Mouse (Mus musculus) myocyte (in vitro differentiated cells): Measurements from ENCODE around the gene Grm5. TPM values are rescaled to one million over a fixed set of nuclear protein-coding genes. Genes with fewer than 3 reads are reported as not detected.

ENCODE experiments used
- H3K27me3 ChIP-seq: one replicate; pipeline ENCODE4 v1.6.1; 2011; ENCODE audit not compliant: control insufficient read depth, insufficient read depth, insufficient read length
- H3K36me3 ChIP-seq: one replicate; pipeline ENCODE4 v1.6.1; 2011; ENCODE audit not compliant: control insufficient read depth, insufficient read depth
- H3K4me2 ChIP-seq: one replicate; pipeline ENCODE4 v1.6.1; 2011; ENCODE audit warnings: low read depth, control low read depth
- H3K4me3 ChIP-seq: one replicate; pipeline ENCODE4 v1.5.1; 2011; ENCODE audit warnings: mild to moderate bottlenecking, control low read depth, moderate library complexity
- H3K79me2 ChIP-seq: one replicate; pipeline ENCODE4 v1.6.1; 2011; ENCODE audit not compliant: control insufficient read depth, insufficient read depth
- H3ac ChIP-seq: one replicate; pipeline ENCODE4 v1.6.1; 2011; ENCODE audit not compliant: control insufficient read depth, insufficient read length
- CEBPB ChIP-seq: IDR thresholded peaks from 2 replicates; pipeline ENCODE4 v1.6.1; 2011; ENCODE audit warnings: mild to moderate bottlenecking, moderate library complexity; ENCODE audit not compliant: poor library complexity, insufficient read depth, severe bottlenecking
- E2F4 ChIP-seq: IDR thresholded peaks from one replicate; pipeline ENCODE4 v1.6.1; 2011; ENCODE audit warnings: mild to moderate bottlenecking, control low read depth, moderate library complexity; ENCODE audit not compliant: insufficient read depth
- MAX ChIP-seq: IDR thresholded peaks from one replicate; pipeline ENCODE4 v1.6.1; 2011; ENCODE audit warnings: low read depth, mild to moderate bottlenecking, control low read depth
- MYOD1 ChIP-seq, 3 experiments: IDR thresholded peaks; one replicate each; pipeline ENCODE4 v1.6.1; 2011; ENCODE audit warnings: control low read depth in 2 of 3, low read depth in 2 of 3, mild to moderate bottlenecking in 2 of 3, moderate library complexity in 1 of 3; ENCODE audit not compliant: insufficient read length in 2 of 3, control insufficient read depth in 1 of 3
- MYOG ChIP-seq, 3 experiments: IDR thresholded peaks; one replicate each; pipeline ENCODE4 v1.6.1; 2011; ENCODE audit warnings: control low read depth in 2 of 3, low read depth in 2 of 3, mild to moderate bottlenecking in 2 of 3; ENCODE audit not compliant: insufficient read length in 2 of 3, control insufficient read depth in 1 of 3, insufficient read depth in 1 of 3
- POLR2A ChIP-seq: IDR thresholded peaks from one replicate; pipeline ENCODE4 v1.6.1; 2011; ENCODE audit warnings: low read depth, mild to moderate bottlenecking, control low read depth, moderate library complexity; ENCODE audit not compliant: insufficient read length
- POLR2AphosphoS2 ChIP-seq: IDR thresholded peaks from one replicate; pipeline ENCODE4 v1.6.1; 2011; ENCODE audit warnings: low read depth, control low read depth; ENCODE audit not compliant: insufficient read length
- REST ChIP-seq: IDR thresholded peaks from one replicate; pipeline ENCODE4 v1.6.1; 2011; ENCODE audit warnings: mild to moderate bottlenecking, control low read depth, moderate library complexity; ENCODE audit not compliant: insufficient read depth, insufficient read length
- SRF ChIP-seq: IDR thresholded peaks from one replicate; pipeline ENCODE4 v1.6.1; 2011; ENCODE audit warnings: low read depth; ENCODE audit not compliant: control insufficient read depth, insufficient read length
- TCF12 ChIP-seq: IDR thresholded peaks from one replicate; pipeline ENCODE4 v1.6.1; 2011; ENCODE audit warnings: mild to moderate bottlenecking, control low read depth; ENCODE audit not compliant: poor library complexity, insufficient read depth, severe bottlenecking
- TCF3 ChIP-seq: IDR thresholded peaks from one replicate; pipeline ENCODE4 v1.6.1; 2011; ENCODE audit warnings: low read depth, control low read depth; ENCODE audit not compliant: insufficient read length
- USF1 ChIP-seq: IDR thresholded peaks from one replicate; pipeline ENCODE4 v1.6.1; 2011; ENCODE audit warnings: low read depth, mild to moderate bottlenecking, control low read depth, moderate library complexity
- polyA plus RNA-seq: library from polyadenylated mRNA; unstranded; fragments of >200 nt; fragmentation: generic; extraction: Trizol; gene quantifications from one replicate; pipeline ENCODE4 v1.2.1, GENCODE M21; 2012; ENCODE audit warnings: missing spikeins

The Grm5 gene
- polyA plus RNA-seq, 1 experiment, result not detected

GRCm38 (mm10) chr7:87925956-87926355 lies 342.0 kb downstream of the Grm5 start:
- H3ac ChIP-seq, result no peak overlapping the region
- H3K4me2 ChIP-seq, result no peak overlapping the region
- H3K4me3 ChIP-seq, result no peak overlapping the region
- no peak for TF ChIP-seq REST
- no peak for TF ChIP-seq SRF
- no peak for TF ChIP-seq POLR2AphosphoS2
- no peak for TF ChIP-seq MYOG (IDR thresholded peaks at IDR 0.05; ENCODE audit: control insufficient read depth in 1 of 3, insufficient read depth in 1 of 3, insufficient read length in 2 of 3, low read depth in 2 of 3)
- TF ChIP-seq MYOD1 (IDR thresholded peaks at IDR 0.05; ENCODE audit: control insufficient read depth in 1 of 3, insufficient read length in 2 of 3, low read depth in 2 of 3), result no peak
- no peak for TF ChIP-seq TCF12
- no peak for TF ChIP-seq POLR2A
- no peak for TF ChIP-seq TCF3
- no peak for TF ChIP-seq MAX
- TF ChIP-seq CEBPB, result no peak
- TF ChIP-seq USF1, result no peak
- H3K79me2 ChIP-seq, result no peaks in the 10 kb centered on the region
- no peaks in the 10 kb centered on the region for H3K36me3 ChIP-seq
- no peaks in the 10 kb centered on the region for H3K27me3 ChIP-seq

- H3K79me2 ChIP-seq, result no peaks in the 10 kb centered on the region
- no peak overlapping the region for H3K4me3 ChIP-seq
- H3K36me3 ChIP-seq, result no peaks in the 10 kb centered on the region
- TF ChIP-seq REST (no peak), POLR2A (no peak), USF1 (no peak), E2F4 (no peak), MYOD1 (IDR thresholded peaks at IDR 0.05; ENCODE audit: control insufficient read depth in 1 of 3, insufficient read length in 2 of 3, low read depth in 2 of 3) (no peak), TCF12 (no peak), TCF3 (no peak), POLR2AphosphoS2 (no peak), SRF (no peak), MYOG (IDR thresholded peaks at IDR 0.05; ENCODE audit: control insufficient read depth in 1 of 3, insufficient read depth in 1 of 3, insufficient read length in 2 of 3, low read depth in 2 of 3) (no peak), CEBPB (no peak), MAX (no peak)
- no peak overlapping the region for H3K4me2 ChIP-seq
- H3K27me3 ChIP-seq, result no peaks in the 10 kb centered on the region
- no peak overlapping the region for H3ac ChIP-seq
Observed at GRCm38 (mm10) chr7:87937415-87937814, 353.4 kb downstream of the Grm5 start.

GRCm38 (mm10) chr7:87938265-87938664 lies 354.3 kb downstream of the Grm5 start:
- H3K4me2 ChIP-seq, result no peak overlapping the region
- no peaks in the 10 kb centered on the region for H3K27me3 ChIP-seq
- H3K4me3 ChIP-seq, result no peak overlapping the region
- no peak overlapping the region for H3ac ChIP-seq
- H3K79me2 ChIP-seq, result no peaks in the 10 kb centered on the region
- TF ChIP-seq MAX (no peak), TCF12 (no peak), MYOD1 (IDR thresholded peaks at IDR 0.05; ENCODE audit: control insufficient read depth in 1 of 3, insufficient read length in 2 of 3, low read depth in 2 of 3) (no peak), USF1 (no peak), MYOG (IDR thresholded peaks at IDR 0.05; ENCODE audit: control insufficient read depth in 1 of 3, insufficient read depth in 1 of 3, insufficient read length in 2 of 3, low read depth in 2 of 3) (no peak), POLR2A (no peak), SRF (no peak), CEBPB (no peak), REST (no peak), E2F4 (no peak), POLR2AphosphoS2 (no peak), TCF3 (no peak)
- H3K36me3 ChIP-seq, result no peaks in the 10 kb centered on the region

GRCm38 (mm10) chr7:87950205-87950604 lies 366.2 kb downstream of the Grm5 start:
- H3K27me3 ChIP-seq, result no peaks in the 10 kb centered on the region
- no peaks in the 10 kb centered on the region for H3K79me2 ChIP-seq
- H3K4me3 ChIP-seq, result no peak overlapping the region
- no peaks in the 10 kb centered on the region for H3K36me3 ChIP-seq
- TF ChIP-seq E2F4 (no peak), SRF (no peak), MYOD1 (IDR thresholded peaks at IDR 0.05; ENCODE audit: control insufficient read depth in 1 of 3, insufficient read length in 2 of 3, low read depth in 2 of 3) (no peak), TCF12 (no peak), POLR2A (no peak), USF1 (no peak), POLR2AphosphoS2 (no peak), MYOG (IDR thresholded peaks at IDR 0.05; ENCODE audit: control insufficient read depth in 1 of 3, insufficient read depth in 1 of 3, insufficient read length in 2 of 3, low read depth in 2 of 3) (no peak), MAX (no peak), REST (no peak), CEBPB (no peak), TCF3 (no peak)
- H3K4me2 ChIP-seq, result no peak overlapping the region
- H3ac ChIP-seq, result no peak overlapping the region
